Mouse (Mus musculus) heart, postnatal 14 days (tissue): ENCODE results near the gene Olfr1418. TPM values are rescaled to one million over a fixed set of nuclear protein-coding genes. Genes with fewer than 3 reads are reported as not detected.
"Not testable (repeated sequence)": the region's sequence is repeated elsewhere in the genome, so short reads cannot be mapped to it uniquely, and the experiment has no call there.

ENCODE experiments used
- DNase-seq, 2 experiments: peaks; one replicate each; pipeline ENCODE4 v3.0.0; 2021 to 2022
- intact Hi-C: fragments of 180-260 bp; cut with DNase I; formaldehyde crosslinking; loops from one replicate; pipeline ENCODE4 v1.15.1; 2025
- long read RNA-seq, 2 experiments: library from polyadenylated mRNA; stranded (forward); transcript quantifications; one replicate each; pipeline ENCODE4 v2.0.0; 2021
- total RNA-seq, 2 experiments: library from RNA; stranded (reverse); gene quantifications; 2 replicates each; pipeline ENCODE4 v1.2.3; 2021

Gene Olfr1418
- not detected for total RNA-seq
- long read RNA-seq, experiment 1 = 0 reads
- long read RNA-seq, experiment 2 = 0 reads

- intact Hi-C loops = no loop called here
These were observed at the start of gene Olfr1418 for GRCm38 (mm10) chr19:11860966-11861365. Olfr1418 (minus strand) TSS chr19:11861066.

DNA sequence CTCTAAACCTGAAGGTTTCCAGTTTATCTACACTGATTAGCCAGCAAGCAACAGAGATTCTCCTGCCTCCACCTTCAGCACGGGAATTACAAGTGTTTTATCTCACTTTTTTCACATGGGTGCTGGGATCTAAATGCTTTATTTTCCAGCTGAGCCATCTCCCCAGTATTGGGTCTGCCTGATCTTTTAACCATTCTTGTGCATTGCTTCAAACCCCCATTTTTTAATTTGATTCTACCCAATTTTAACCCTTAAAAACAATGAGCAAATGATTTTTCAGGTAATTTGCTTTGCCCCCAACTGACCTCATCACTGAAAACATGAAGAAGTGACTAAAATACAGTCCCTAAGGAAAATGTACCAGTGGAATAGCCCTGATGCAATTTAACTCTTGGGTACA is 25.4 kb upstream of the Olfr1418 start, which contains the start of gene Olfr1420:
Olfr1420 (plus strand) TSS at position 301 of the 400 bp plus-strand sequence.
- no peak for DNase-seq

More at GRCm38 (mm10) chr19:11860966-11861365, at the start of gene Olfr1418:
- DNase-seq = no peak

GRCm38 (mm10) chr19:11878404-11878803 is 17.5 kb upstream of the Olfr1418 start:
- DNase-seq, intact Hi-C loops: not testable (repeated sequence)

More for the DNA sequence above, 25.4 kb upstream of the Olfr1418 start, which contains the start of gene Olfr1420:
- intact Hi-C loops = no loop called here

DNA sequence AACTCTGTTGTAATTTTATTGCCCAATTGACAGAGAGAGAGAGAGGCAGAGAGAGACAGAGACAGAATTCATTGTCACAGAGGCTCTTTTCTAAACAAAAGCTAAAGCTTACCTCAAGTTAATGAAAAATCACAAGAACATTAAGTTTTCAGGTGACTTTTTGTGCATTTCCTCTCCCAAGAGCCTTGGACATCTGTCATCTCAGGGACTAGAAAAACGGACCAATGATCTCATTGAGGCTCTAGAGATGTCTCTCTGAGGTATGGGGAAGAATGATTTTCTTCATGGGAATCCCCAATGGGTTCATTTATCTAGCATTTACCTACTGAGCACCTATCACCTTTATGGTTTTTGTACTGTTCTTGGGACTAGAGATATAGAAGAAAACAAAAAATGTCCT is 14.1 kb upstream of the Olfr1418 start, which contains the start of gene Olfr1419:
Olfr1419 (minus strand) TSS at position 101 of the 400 bp plus-strand sequence.
- intact Hi-C loops = no loop called here
- DNase-seq = no peak

DNA sequence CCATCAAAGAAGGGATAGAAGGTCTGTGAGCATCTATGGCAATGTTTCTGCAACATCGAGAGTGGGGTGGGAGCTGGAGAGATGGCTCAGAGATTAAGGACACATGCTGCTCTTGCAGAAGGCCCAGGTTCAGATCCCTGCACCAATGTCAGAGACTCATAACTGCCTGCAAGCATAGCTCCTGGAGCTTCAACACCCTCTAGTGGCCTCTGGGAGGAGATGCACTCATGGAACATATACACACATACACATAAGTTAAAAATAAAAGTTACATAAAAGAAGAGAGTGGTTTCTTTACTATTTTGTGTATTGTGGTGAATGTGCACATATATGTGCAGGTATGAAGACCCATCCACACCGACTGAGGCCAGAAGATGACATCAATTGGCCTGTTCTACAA is 7.0 kb upstream of the Olfr1418 start:
- intact Hi-C loops = no loop called here

GRCm38 (mm10) chr19:11856506-11856905 is 4.4 kb downstream of the Olfr1418 start:
- no peak for DNase-seq
- intact Hi-C loops = no loop called here

More for the DNA sequence above, 7.0 kb upstream of the Olfr1418 start:
- no peak for DNase-seq

DNA sequence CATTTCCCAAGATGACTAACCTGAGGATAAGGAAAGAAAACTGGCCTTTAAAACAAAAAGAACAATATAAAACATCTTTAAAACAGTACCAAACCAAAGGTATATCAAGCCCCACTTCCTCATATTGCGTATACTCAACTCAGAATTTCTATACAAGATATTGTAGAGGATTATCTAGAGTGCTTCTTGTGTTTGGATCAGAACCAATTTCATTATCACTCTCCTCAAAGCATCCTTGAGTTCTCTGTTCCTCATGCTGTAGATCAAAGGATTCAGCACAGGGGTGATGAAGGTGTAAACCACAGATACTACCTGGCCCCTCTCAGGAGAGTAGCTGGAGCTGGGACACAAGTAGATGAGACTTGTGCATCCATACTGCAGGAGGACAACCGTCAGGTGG is 6.0 kb downstream of the Olfr1418 start:
- intact Hi-C loops = no loop called here
- no peak for DNase-seq

DNA sequence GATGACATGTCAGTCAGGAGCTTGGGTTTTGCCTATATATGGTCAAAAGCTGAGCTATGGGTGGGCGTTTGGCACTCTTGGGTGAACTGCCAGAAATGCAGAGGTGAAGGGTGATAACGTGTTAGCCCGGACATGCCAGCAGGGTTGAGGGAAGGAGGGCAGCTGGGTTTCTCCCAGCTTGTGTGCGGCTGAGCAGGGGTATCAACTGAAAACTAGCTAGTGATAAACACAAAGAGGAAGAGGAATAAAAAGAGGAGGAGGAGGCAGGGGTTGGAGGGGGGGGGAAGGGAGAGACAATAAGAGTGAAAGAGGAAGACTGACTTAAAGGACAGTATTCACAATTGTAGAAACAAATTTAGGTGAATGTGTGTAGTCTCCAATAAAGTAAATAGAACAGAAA is 8.2 kb downstream of the Olfr1418 start:
- DNase-seq = no peak
- intact Hi-C loops = no loop called here

- intact Hi-C loops = no loop called here
- no peak for DNase-seq
These were observed 14.5 kb downstream of the Olfr1418 start for GRCm38 (mm10) chr19:11846333-11846732.

- intact Hi-C loops = no loop called here
- DNase-seq = no peak
These were observed 21.7 kb downstream of the Olfr1418 start, which contains the start of gene Olfr1417 for GRCm38 (mm10) chr19:11839119-11839518. Olfr1417 (minus strand) TSS chr19:11839219.

- intact Hi-C loops = no loop called here
- no peak for DNase-seq
These were observed 37.4 kb downstream of the Olfr1418 start for GRCm38 (mm10) chr19:11823346-11824065.

GRCm38 (mm10) chr19:11820211-11820610 is 40.7 kb downstream of the Olfr1418 start:
- intact Hi-C loops = loop anchor here (1.0 kb wide), 1 partner anchor 43 kb away; no protein-coding TSS in a partner anchor

GRCm38 (mm10) chr19:11819800-11820199 is 41.1 kb downstream of the Olfr1418 start:
- peak; percentile 86 to 89 for DNase-seq
- intact Hi-C loops = loop anchor here (1.0 to 5.0 kb wide), 3 partner anchors 42 to 188 kb away; partner anchors contain the start of gene Patl1

More at GRCm38 (mm10) chr19:11820211-11820610, 40.7 kb downstream of the Olfr1418 start:
- DNase-seq = no peak

DNA sequence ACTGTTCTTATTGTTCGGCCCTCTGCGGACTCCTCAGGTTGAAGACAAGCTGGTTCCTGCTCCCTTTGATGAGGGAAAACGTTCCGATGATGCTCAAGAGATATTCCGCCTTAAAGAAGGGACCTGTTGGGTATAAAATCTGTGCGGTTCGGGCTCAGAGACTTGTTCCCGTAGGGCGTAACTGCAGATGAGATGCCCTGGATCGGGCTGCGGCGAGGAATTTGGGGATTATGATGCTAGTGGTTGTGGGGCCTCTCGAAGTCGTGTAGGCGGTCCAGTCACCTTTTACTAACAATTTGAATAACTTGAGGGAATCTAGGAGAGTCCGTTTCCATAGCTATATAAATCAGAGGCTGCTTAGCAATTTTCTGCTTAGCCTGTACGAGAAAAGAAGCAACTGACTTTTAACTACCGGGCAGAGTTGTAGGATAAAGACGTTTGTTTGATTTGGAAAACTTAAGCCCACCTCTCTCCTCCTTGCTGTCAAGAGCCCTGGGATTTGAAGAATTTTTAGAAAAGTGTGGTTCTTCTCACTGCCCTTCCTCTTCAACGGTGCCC is 41.6 kb downstream of the Olfr1418 start, which contains the start of gene Stx3:
Stx3 (minus strand) TSS at position 261 of the 558 bp plus-strand sequence.
- intact Hi-C loops = loop anchor here (5.0 kb wide), 2 partner anchors 93 to 188 kb away; partner anchors contain the start of gene Patl1
- no peak for DNase-seq

- intact Hi-C loops = loop anchor here (5.0 kb wide), 2 partner anchors 94 to 189 kb away; partner anchors contain the start of gene Patl1
- peak; percentile 63 to 78 for DNase-seq
These were observed 42.4 kb downstream of the Olfr1418 start for GRCm38 (mm10) chr19:11818199-11819142.

- no peak for DNase-seq
- intact Hi-C loops = loop anchor here (5.0 kb wide), 2 partner anchors 95 to 190 kb away; partner anchors contain the start of gene Patl1
These were observed 43.3 kb downstream of the Olfr1418 start for GRCm38 (mm10) chr19:11817586-11817985.

DNA sequence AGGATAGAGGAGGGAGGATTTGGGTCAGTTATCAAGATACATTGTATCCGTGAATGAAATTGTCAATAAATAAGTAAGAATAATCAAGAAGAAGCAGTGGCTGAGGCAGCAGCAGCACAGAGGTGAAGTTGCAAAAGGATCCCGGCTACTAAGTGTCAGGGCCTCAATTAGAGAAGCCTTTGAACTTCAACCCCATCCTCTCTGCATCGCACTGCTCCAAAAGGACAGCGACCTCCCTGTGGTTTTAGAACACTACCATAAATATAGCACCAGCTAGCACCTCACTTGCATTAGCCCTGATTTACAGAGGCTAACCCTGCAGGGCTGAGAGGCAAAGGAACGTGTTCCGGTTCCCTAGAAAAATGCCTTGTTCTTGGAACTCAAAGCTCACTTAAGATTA is 44.2 kb downstream of the Olfr1418 start:
- intact Hi-C loops = loop anchor here (5.0 kb wide), 2 partner anchors 96 to 191 kb away; partner anchors contain the start of gene Patl1
- DNase-seq = no peak

- intact Hi-C loops = loop anchor here (5.0 kb wide), 2 partner anchors 97 to 192 kb away; partner anchors contain the start of gene Patl1
- DNase-seq = no peak
These were observed 46.0 kb downstream of the Olfr1418 start for GRCm38 (mm10) chr19:11814742-11815333.

DNA sequence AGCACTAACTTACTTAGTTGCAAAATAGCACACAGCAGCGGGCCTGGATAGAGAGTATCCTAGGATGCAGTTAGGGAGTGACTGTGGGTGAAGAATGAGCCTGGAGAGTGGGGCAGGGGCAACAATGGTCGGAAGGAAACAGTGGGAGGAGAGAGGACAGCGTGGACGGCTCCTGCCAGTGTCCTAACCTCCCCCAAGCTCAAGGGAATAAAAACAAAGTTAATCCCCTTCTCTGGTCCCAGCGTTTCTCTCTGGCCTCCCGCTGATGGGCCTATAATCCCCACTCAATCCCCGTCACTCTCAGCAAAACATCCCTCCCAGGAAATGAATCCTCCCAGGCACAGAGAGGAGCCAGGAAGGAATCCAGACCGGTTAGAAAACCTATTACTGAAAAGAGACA is 47.2 kb downstream of the Olfr1418 start:
- DNase-seq = peak in 1 of 2 experiments; percentile 30
- intact Hi-C loops = no loop called here
